Mouse (Mus musculus) midbrain, embryonic 11.5 days (tissue): ENCODE data around the gene Abhd10. TPM values are rescaled to one million over a fixed set of nuclear protein-coding genes. Genes with fewer than 3 reads are reported as not detected.

ENCODE experiments used
- ATAC-seq: fragments of 200-750 bp; cut with Nextera tagmentation; 2 replicates; pipeline ENCODE4 v1.8.0; 2017; ENCODE audit warnings: moderate TSS enrichment, moderate library complexity; ENCODE audit not compliant: low FRiP score
- DNase-seq: peaks from one replicate; pipeline ENCODE4 v3.0.0; 2015; ENCODE audit warnings: low spot score; ENCODE audit errors: missing footprints
- H3K27ac ChIP-seq: fragments of 300-500 bp; sonication (generic); 2 replicates; pipeline ENCODE4 v1.5.1; 2014; ENCODE audit warnings: low read depth, low read length
- H3K27me3 ChIP-seq: fragments of 300-500 bp; sonication (generic); 2 replicates; pipeline ENCODE4 v1.6.1; 2014; ENCODE audit warnings: mild to moderate bottlenecking, low read length, moderate library complexity, mixed read lengths; ENCODE audit not compliant: control insufficient read depth, insufficient read depth
- H3K36me3 ChIP-seq: fragments of 300-500 bp; sonication (generic); 2 replicates; pipeline ENCODE4 v1.6.1; 2014; ENCODE audit warnings: mild to moderate bottlenecking, low read length, moderate library complexity, mixed read lengths; ENCODE audit not compliant: control insufficient read depth, insufficient read depth
- H3K4me1 ChIP-seq: fragments of 300-500 bp; sonication (generic); 2 replicates; pipeline ENCODE4 v1.6.1; 2014; ENCODE audit warnings: low read length; ENCODE audit not compliant: control insufficient read depth, insufficient read depth
- H3K4me2 ChIP-seq: fragments of 300-500 bp; sonication (generic); 2 replicates; pipeline ENCODE4 v1.6.1; 2014; ENCODE audit warnings: mild to moderate bottlenecking, moderate library complexity
- H3K4me3 ChIP-seq: fragments of 300-500 bp; sonication (generic); 2 replicates; pipeline ENCODE4 v1.5.1; 2014; ENCODE audit warnings: low read depth, low read length
- H3K9ac ChIP-seq: fragments of 300-500 bp; sonication (generic); 2 replicates; pipeline ENCODE4 v1.6.1; 2014; ENCODE audit warnings: low read length
- H3K9me3 ChIP-seq: fragments of 300-500 bp; sonication (generic); 2 replicates; pipeline ENCODE4 v1.6.1; 2016; ENCODE audit warnings: low read length; ENCODE audit not compliant: control insufficient read depth
- WGBS: fragments of 180-500 bp; shearing (Covaris S2); extraction: QIAGEN DNeasy Blood & Tissue Kit; methylation state at CpG from one replicate; pipeline ENCODE4 v1.1.7; 2014; 5-methylcytosine and 5-hydroxymethylcytosine counted together
- polyA plus RNA-seq: library from polyadenylated mRNA; unstranded; fragments of >200 nt; fragmentation: Nextera tagmentation; extraction: Ambion mirVana; gene quantifications from 2 replicates; pipeline ENCODE4 v1.2.1, GENCODE M21; 2014

Gene Abhd10
- polyA plus RNA-seq, result 48.2 and 48.5 TPM in 2 replicates

GRCm38 (mm10) chr16:45742615-45743476 lies at the start of gene Abhd10:
Gene Abhd10, minus strand, starts transcription at chr16:45742955.
- Histone ChIP-seq H3K4me2 (peak within 1 kb of the TSS; percentile 54), H3K27me3 (no peaks in the 10 kb centered on the region), H3K4me1 (peaks cover 10% of the 10 kb centered on the region; the same call in 1 of the 2 replicates), H3K27ac (peak within 1 kb of the TSS; percentile 69), H3K4me3 (peak within 1 kb of the TSS; percentile 68), H3K9ac (peak within 1 kb of the TSS; percentile 97), H3K9me3 (no peaks in the 10 kb centered on the region), H3K36me3 (no peaks in the 10 kb centered on the region)
- DNase-seq, result peak; percentile 100
- WGBS, result under 1% methylated on average over 51 of the region's 51 CpGs
- peak; percentile 98 for ATAC-seq

- Histone ChIP-seq H3K4me2 (no peak overlapping the region), H3K36me3 (no peaks in the 10 kb centered on the region), H3K27me3 (no peaks in the 10 kb centered on the region), H3K9ac (no peak overlapping the region), H3K4me1 (no peaks in the 10 kb centered on the region), H3K9me3 (no peaks in the 10 kb centered on the region), H3K4me3 (no peak overlapping the region), H3K27ac (no peak overlapping the region)
- DNase-seq (peak; percentile 60), ATAC-seq (no peak)
- WGBS, result 65% methylated on average over 5 of the region's 5 CpGs
Measured at GRCm38 (mm10) chr16:45791286-45791685, 48.5 kb upstream of the Abhd10 start.

GRCm38 (mm10) chr16:45789311-45789710 lies 46.6 kb upstream of the Abhd10 start:
- Histone ChIP-seq H3K27ac (no peak overlapping the region), H3K9ac (no peak overlapping the region), H3K27me3 (no peaks in the 10 kb centered on the region), H3K9me3 (no peaks in the 10 kb centered on the region), H3K4me3 (no peak overlapping the region), H3K36me3 (no peaks in the 10 kb centered on the region), H3K4me2 (no peak overlapping the region), H3K4me1 (no peaks in the 10 kb centered on the region)
- WGBS, result 96% methylated on average over 2 of the region's 2 CpGs
- no peak for ATAC-seq
- DNase-seq, result peak; percentile 8

- H3K9ac ChIP-seq, result no peak overlapping the region
- ATAC-seq (no peak), DNase-seq (peak; percentile 44)
- H3K4me3 ChIP-seq, result no peak overlapping the region
- no peaks in the 10 kb centered on the region for H3K9me3 ChIP-seq
- WGBS, result 91% methylated on average over 6 of the region's 6 CpGs
- no peaks in the 10 kb centered on the region for H3K27me3 ChIP-seq
- no peaks in the 10 kb centered on the region for H3K36me3 ChIP-seq
- H3K27ac ChIP-seq, result no peak overlapping the region
- no peaks in the 10 kb centered on the region for H3K4me1 ChIP-seq
- H3K4me2 ChIP-seq, result no peak overlapping the region
Measured at GRCm38 (mm10) chr16:45787650-45788049, 44.9 kb upstream of the Abhd10 start.

- 43% methylated on average over 8 of the region's 8 CpGs for WGBS
- peak; percentile 85 for DNase-seq
Measured at GRCm38 (mm10) chr16:45786639-45787038, 43.9 kb upstream of the Abhd10 start.

GRCm38 (mm10) chr16:45780001-45780400 lies 37.2 kb upstream of the Abhd10 start:
- H3K27me3 ChIP-seq, result no peaks in the 10 kb centered on the region
- ATAC-seq (no peak), DNase-seq (peak; percentile 54)
- H3K4me1 ChIP-seq, result no peaks in the 10 kb centered on the region
- 78% methylated on average over 6 of the region's 6 CpGs for WGBS
- no peaks in the 10 kb centered on the region for H3K9me3 ChIP-seq
- H3K27ac ChIP-seq, result no peak overlapping the region
- peaks cover 6% of the 10 kb centered on the region; the same call in 1 of the 2 replicates for H3K36me3 ChIP-seq
- no peak overlapping the region for H3K4me2 ChIP-seq
- H3K4me3 ChIP-seq, result no peak overlapping the region
- H3K9ac ChIP-seq, result no peak overlapping the region

More at GRCm38 (mm10) chr16:45786639-45787038, 43.9 kb upstream of the Abhd10 start:
- Histone ChIP-seq H3K27me3 (no peaks in the 10 kb centered on the region), H3K4me2 (no peak overlapping the region), H3K27ac (no peak overlapping the region), H3K4me1 (no peaks in the 10 kb centered on the region), H3K9ac (no peak overlapping the region), H3K9me3 (no peaks in the 10 kb centered on the region), H3K36me3 (no peaks in the 10 kb centered on the region), H3K4me3 (no peak overlapping the region)
- ATAC-seq, result no peak

GRCm38 (mm10) chr16:45774813-45775212 lies 32.1 kb upstream of the Abhd10 start:
- Histone ChIP-seq H3K4me1 (no peaks in the 10 kb centered on the region), H3K27me3 (no peaks in the 10 kb centered on the region), H3K36me3 (peaks cover 3% of the 10 kb centered on the region; the same call in 1 of the 2 replicates), H3K9me3 (no peaks in the 10 kb centered on the region), H3K27ac (no peak overlapping the region), H3K9ac (no peak overlapping the region), H3K4me2 (no peak overlapping the region), H3K4me3 (no peak overlapping the region)
- WGBS, result 86% methylated on average over 5 of the region's 5 CpGs
- no peak for ATAC-seq
- DNase-seq, result peak; percentile 26

- Histone ChIP-seq H3K36me3 (peaks cover 2% of the 10 kb centered on the region; the same call in 1 of the 2 replicates), H3K9me3 (no peaks in the 10 kb centered on the region)
- no peak for ATAC-seq
Measured at GRCm38 (mm10) chr16:45770914-45771313, 28.2 kb upstream of the Abhd10 start.

More at GRCm38 (mm10) chr16:45770914-45771313, 28.2 kb upstream of the Abhd10 start:
- H3K4me1 ChIP-seq, result no peaks in the 10 kb centered on the region
- no peak overlapping the region for H3K4me2 ChIP-seq
- H3K4me3 ChIP-seq, result no peak overlapping the region
- H3K27me3 ChIP-seq, result no peaks in the 10 kb centered on the region
- no peak overlapping the region for H3K27ac ChIP-seq
- no peak for DNase-seq
- no peak overlapping the region for H3K9ac ChIP-seq
- WGBS, result 96% methylated on average over 6 of the region's 6 CpGs
